Mouse (Mus musculus) MEL-GATA-1-ER (cell line): ENCODE measurements around the gene Hoxa2.

Source experiments
- DNase-seq: peaks from one replicate; pipeline ENCODE4 v3.0.0-alpha.2; 2012; ENCODE audit warnings: low read depth; ENCODE audit errors: extremely low read depth

Gene Hoxa2

GRCm38 (mm10) chr6:52151571-52151970 lies 13.1 kb downstream of the Hoxa2 start:
- no peak for DNase-seq

GRCm38 (mm10) chr6:52150401-52150966 lies 14.1 kb downstream of the Hoxa2 start:
- DNase-seq: no peak

- no peak for DNase-seq
These were observed 25.5 kb downstream of the Hoxa2 start for GRCm38 (mm10) chr6:52139115-52139514.

- DNase-seq: no peak
These were observed 26.1 kb downstream of the Hoxa2 start for GRCm38 (mm10) chr6:52138576-52138975.

GRCm38 (mm10) chr6:52137841-52138535 lies 26.6 kb downstream of the Hoxa2 start:
- no peak for DNase-seq

GRCm38 (mm10) chr6:52123673-52124072 lies 41.0 kb downstream of the Hoxa2 start:
- DNase-seq: no peak

- DNase-seq: no peak
These were observed 43.5 kb downstream of the Hoxa2 start for GRCm38 (mm10) chr6:52121173-52121572.

GRCm38 (mm10) chr6:52118903-52119635 lies 45.6 kb downstream of the Hoxa2 start:
- no peak for DNase-seq

GRCm38 (mm10) chr6:52115899-52116298 lies 48.7 kb downstream of the Hoxa2 start:
- no peak for DNase-seq
